Mouse (Mus musculus): ENCODE results near the gene Fth1. TPM values are rescaled to one million over a fixed set of nuclear protein-coding genes. Genes with fewer than 3 reads are reported as not detected.

Gene Fth1
- polyA plus RNA-seq, 1 experiment from 2014 or later = 5,083 TPM

DNA sequence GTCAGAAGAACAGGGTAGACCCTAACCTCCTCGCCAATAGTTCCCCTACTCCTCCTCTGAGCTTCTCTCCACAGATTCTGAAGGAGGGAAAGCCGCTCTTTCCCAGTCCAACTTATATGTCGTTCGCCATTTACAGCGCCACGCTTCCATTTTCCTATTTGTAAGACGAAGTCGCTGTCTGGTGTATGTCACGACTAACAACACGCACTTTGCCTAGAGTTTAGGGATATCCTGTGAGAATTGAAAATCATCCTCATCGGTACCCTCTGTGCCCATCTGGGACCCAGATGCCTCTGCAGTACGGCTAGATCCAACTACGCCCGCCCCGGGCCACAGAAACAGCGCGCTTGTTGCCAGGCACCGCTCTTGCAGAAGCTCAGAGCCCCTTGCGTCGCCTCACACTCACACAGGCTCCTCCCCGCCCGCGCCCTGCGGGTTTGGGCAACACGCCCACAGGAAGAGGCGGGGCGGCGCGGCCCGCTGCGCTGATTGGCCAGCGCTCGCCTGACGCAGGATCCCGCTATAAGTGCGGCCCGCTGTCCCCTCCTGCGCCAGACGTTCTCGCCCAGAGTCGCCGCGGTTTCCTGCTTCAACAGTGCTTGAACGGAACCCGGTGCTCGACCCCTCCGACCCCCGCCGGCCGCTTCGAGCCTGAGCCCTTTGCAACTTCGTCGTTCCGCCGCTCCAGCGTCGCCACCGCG, 1.9 kb downstream of the Fth1 start:
- H3K9ac ChIP-seq (replicated peaks) = peak overlapping the region; percentile 94
- under 1% methylated on average over 54 of the region's 59 CpGs for WGBS (ENCODE audit: insufficient replicate concordance)

DNA sequence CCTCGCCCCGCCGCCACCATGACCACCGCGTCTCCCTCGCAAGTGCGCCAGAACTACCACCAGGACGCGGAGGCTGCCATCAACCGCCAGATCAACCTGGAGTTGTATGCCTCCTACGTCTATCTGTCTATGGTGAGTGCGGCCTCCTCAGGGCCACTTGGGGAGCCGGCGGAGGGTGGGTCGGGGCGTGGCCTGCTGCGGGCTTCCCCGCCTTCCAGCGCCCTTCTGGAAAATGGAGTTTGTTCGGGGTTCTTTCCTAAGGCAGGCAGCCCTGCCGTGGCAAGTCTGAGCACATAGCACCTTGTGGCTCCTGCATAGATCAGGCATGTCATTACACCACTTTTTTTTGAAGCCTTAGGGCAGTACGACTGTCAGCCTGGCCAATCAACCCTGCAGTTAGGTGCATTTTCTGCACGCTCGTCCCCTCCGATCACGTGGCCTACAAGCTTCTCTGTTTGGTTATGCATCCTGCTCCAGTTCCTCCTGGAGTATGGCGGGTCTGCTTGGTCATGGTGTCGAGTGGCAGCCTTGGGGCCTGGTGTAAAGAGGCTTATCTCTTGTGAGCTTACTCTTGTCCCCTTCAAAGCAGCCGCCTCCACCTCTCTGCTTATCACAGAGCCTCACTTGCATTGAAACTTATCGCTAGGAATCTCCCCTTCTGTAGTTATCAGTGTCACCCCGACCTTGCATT, 2.6 kb downstream of the Fth1 start:
- Histone ChIP-seq H3K27me3 (ENCODE audit: insufficient read depth, low read length) (no peaks in the 10 kb centered on the region), H3K4me1 (ENCODE audit: insufficient read depth) (peaks cover 42% of the 10 kb centered on the region), H3K9ac (replicated peaks) (peak overlapping the region; percentile 94), H3K9me3 (ENCODE audit: low read length) (no peaks in the 10 kb centered on the region), H3K4me2 (ENCODE audit: low read depth, low read length) (peak overlapping the region; percentile 74), H3K4me3 (ENCODE audit: low read depth, low read length) (peak overlapping the region; percentile 88), H3K36me3 (replicated peaks; ENCODE audit: insufficient read depth, low read length) (peaks cover 32% of the 10 kb centered on the region), H3K27ac (ENCODE audit: low read depth) (peak overlapping the region; percentile 99)
- WGBS (ENCODE audit: insufficient replicate concordance) = 1% methylated on average over 29 of the region's 31 CpGs
- TF ChIP-seq CTCF (IDR thresholded peaks at IDR 0.05; ENCODE audit: low read depth) = no peak
- TF ChIP-seq EP300 (IDR thresholded peaks at IDR 0.05; ENCODE audit: low read depth) = peak; percentile 94
- DNase-seq (peak; percentile 83), ATAC-seq (peak; percentile 69)

More for the DNA sequence above, 1.9 kb downstream of the Fth1 start:
- H3K36me3 ChIP-seq (replicated peaks; ENCODE audit: insufficient read depth, low read length) = peaks cover 32% of the 10 kb centered on the region
- H3K4me3 ChIP-seq (ENCODE audit: low read depth, low read length) = peak overlapping the region; percentile 88
- H3K27me3 ChIP-seq (ENCODE audit: insufficient read depth, low read length) = no peaks in the 10 kb centered on the region
- H3K4me1 ChIP-seq (ENCODE audit: insufficient read depth) = peaks cover 46% of the 10 kb centered on the region
- peak; percentile 52; the same call in 1 of the 2 replicates for TF ChIP-seq EP300 (IDR thresholded peaks at IDR 0.05; ENCODE audit: low read depth)
- TF ChIP-seq CTCF (IDR thresholded peaks at IDR 0.05; ENCODE audit: low read depth) = no peak; the same call in 1 of the 2 replicates
- ATAC-seq (peak; percentile 90), DNase-seq (peak; percentile 99)
- no peaks in the 10 kb centered on the region for H3K9me3 ChIP-seq (ENCODE audit: low read length)
- peak overlapping the region; percentile 74 for H3K4me2 ChIP-seq (ENCODE audit: low read depth, low read length)
- peak overlapping the region; percentile 99 for H3K27ac ChIP-seq (ENCODE audit: low read depth)

DNA sequence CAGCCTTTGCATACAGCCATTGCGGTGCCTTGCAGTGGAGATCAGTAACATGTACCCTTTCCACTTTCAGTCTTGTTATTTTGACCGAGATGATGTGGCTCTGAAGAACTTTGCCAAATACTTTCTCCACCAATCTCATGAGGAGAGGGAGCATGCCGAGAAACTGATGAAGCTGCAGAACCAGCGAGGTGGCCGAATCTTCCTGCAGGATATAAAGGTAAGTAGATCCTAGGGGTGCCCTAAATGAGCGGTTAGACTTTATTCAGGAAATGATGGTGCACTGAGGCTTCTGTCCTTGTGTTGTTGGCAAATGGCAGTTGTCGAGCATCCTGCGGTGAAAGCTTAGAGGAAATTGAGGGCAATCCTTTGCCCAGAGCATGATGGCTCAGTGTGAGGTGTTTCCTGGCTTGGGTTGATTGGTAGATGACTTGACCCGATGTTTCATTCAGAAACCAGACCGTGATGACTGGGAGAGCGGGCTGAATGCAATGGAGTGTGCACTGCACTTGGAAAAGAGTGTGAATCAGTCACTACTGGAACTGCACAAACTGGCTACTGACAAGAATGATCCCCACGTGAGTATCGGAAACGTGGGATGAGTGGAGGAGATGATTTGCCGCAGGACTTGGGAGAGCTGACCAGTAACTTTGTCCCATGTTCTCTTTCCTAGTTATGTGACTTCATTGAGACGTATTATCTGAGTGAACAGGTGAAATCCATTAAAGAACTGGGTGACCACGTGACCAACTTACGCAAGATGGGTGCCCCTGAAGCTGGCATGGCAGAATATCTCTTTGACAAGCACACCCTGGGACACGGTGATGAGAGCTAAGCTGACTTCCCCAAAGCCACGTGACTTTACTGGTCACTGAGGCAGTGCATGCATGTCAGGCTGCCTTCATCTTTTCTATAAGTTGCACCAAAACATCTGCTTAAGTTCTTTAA, 4.0 kb downstream of the Fth1 start:
- no peaks in the 10 kb centered on the region for H3K9me3 ChIP-seq (ENCODE audit: low read length)
- no peak for TF ChIP-seq CTCF (IDR thresholded peaks at IDR 0.05; ENCODE audit: low read depth)
- no peak for TF ChIP-seq EP300 (IDR thresholded peaks at IDR 0.05; ENCODE audit: low read depth)
- peak overlapping the region; percentile 94 for H3K9ac ChIP-seq (replicated peaks)
- H3K27ac ChIP-seq (ENCODE audit: low read depth) = peak overlapping the region; percentile 99
- 68% methylated on average over 20 of the region's 20 CpGs for WGBS (ENCODE audit: insufficient replicate concordance)
- H3K4me1 ChIP-seq (ENCODE audit: insufficient read depth) = peaks cover 28% of the 10 kb centered on the region
- no peak for ATAC-seq
- H3K4me3 ChIP-seq (ENCODE audit: low read depth, low read length) = peak overlapping the region; percentile 88
- H3K4me2 ChIP-seq (ENCODE audit: low read depth, low read length) = peak overlapping the region; percentile 74
- no peaks in the 10 kb centered on the region for H3K27me3 ChIP-seq (ENCODE audit: insufficient read depth, low read length)
- peak; percentile 26 for DNase-seq
- H3K36me3 ChIP-seq (replicated peaks; ENCODE audit: insufficient read depth, low read length) = peaks cover 32% of the 10 kb centered on the region

DNA sequence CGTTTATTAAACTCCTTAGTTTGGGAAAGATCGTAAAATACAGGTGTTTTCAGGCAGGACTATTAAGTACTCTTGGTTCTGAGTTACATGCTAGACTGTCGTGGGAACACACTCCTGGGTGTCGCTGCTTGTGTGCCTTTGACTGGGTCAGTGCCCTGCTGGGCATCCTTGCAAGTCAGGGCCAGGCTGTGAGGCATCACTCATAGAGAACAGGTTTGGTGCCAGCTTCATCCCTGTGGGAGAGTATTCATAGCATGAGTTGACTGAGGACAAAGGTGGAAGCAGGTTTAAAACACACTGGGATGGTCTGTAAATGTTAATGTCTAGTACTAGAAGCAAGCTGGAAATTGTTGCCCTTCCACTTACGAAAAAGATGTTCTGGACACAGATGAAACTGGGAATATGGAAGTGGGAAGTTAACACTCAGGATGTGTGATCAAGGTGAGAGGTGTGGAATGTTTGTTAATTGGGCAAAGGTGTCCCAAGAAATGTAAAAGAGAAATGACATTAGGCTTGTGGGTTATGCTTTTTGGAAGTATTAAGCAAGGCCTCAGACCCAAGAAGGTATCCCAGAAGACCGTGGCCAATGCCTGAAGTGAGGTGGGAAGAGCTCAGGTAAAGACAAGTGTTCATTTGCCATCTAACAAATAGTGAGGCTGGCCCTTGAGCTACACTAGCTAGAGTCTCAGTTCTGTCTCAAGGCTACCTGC, 4.9 kb downstream of the Fth1 start:
- H3K9ac ChIP-seq (replicated peaks) = no peak overlapping the region
- no peaks in the 10 kb centered on the region for H3K27me3 ChIP-seq (ENCODE audit: insufficient read depth, low read length)
- no peak overlapping the region; the same call in 1 of the 2 replicates for H3K4me3 ChIP-seq (ENCODE audit: low read depth, low read length)
- H3K36me3 ChIP-seq (replicated peaks; ENCODE audit: insufficient read depth, low read length) = peaks cover 32% of the 10 kb centered on the region
- ATAC-seq = no peak
- peak overlapping the region; percentile 74 for H3K4me2 ChIP-seq (ENCODE audit: low read depth, low read length)
- H3K27ac ChIP-seq (ENCODE audit: low read depth) = peak overlapping the region; percentile 99
- peak; percentile 46 for DNase-seq
- 89% methylated on average over 6 of the region's 6 CpGs for WGBS (ENCODE audit: insufficient replicate concordance)
- H3K9me3 ChIP-seq (ENCODE audit: low read length) = no peaks in the 10 kb centered on the region
- TF ChIP-seq EP300 (IDR thresholded peaks at IDR 0.05; ENCODE audit: low read depth) = no peak; the same call in 1 of the 2 replicates
- no peak for TF ChIP-seq CTCF (IDR thresholded peaks at IDR 0.05; ENCODE audit: low read depth)
- H3K4me1 ChIP-seq (ENCODE audit: insufficient read depth) = peaks cover 31% of the 10 kb centered on the region

DNA sequence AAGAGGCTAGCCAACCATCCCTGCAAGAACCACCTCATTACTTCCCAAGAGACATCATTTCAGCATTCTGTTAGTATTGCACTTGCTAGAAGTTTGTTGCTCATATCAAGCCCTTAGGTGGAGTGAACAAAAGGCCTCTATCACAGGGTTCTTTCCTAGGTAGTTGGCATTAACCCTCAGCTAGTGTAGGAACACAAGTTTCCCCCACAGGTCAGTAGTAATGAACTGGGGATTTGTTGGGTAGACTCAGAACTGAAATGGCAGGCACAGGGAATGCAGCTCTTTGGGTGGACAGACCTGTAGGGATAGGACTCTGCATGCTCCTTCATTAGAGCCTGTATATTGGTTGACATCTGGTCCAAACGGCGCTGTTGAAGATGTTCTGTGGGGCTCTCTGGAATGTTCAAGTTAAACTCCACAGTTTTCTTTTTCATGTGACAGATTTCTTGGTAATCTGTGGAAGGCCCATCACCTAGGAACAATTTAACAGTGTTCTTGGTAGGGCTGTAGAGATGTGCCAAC, 5.6 kb downstream of the Fth1 start:
- Histone ChIP-seq H3K4me2 (ENCODE audit: low read depth, low read length) (no peak overlapping the region), H3K4me1 (ENCODE audit: insufficient read depth) (peaks cover 31% of the 10 kb centered on the region), H3K9me3 (ENCODE audit: low read length) (no peaks in the 10 kb centered on the region), H3K4me3 (ENCODE audit: low read depth, low read length) (no peak overlapping the region), H3K36me3 (replicated peaks; ENCODE audit: insufficient read depth, low read length) (peaks cover 32% of the 10 kb centered on the region), H3K27me3 (ENCODE audit: insufficient read depth, low read length) (no peaks in the 10 kb centered on the region), H3K27ac (ENCODE audit: low read depth) (peak overlapping the region; percentile 26), H3K9ac (replicated peaks) (no peak overlapping the region)
- TF ChIP-seq EP300 (IDR thresholded peaks at IDR 0.05; ENCODE audit: low read depth) (no peak), CTCF (IDR thresholded peaks at IDR 0.05; ENCODE audit: low read depth) (no peak)
- DNase-seq (peak; percentile 40), ATAC-seq (no peak)
- WGBS (ENCODE audit: insufficient replicate concordance) = 92% methylated on average over 2 of the region's 2 CpGs

All from liver, postnatal 0 days (tissue).